Mouse (Mus musculus): ENCODE data around the gene Gadd45a.

GRCm38 (mm10) chr6:67056889-67057564 is 19.8 kb upstream of the Gadd45a start:
- TF ChIP-seq CTCF (IDR thresholded peaks at IDR 0.05; ENCODE audit: low read depth) (no peak), EP300 (optimal IDR thresholded peaks at IDR 0.05) (no peak)

Data from stomach, postnatal 0 days (tissue).